Mouse (Mus musculus): Measurements from ENCODE around the gene Pnkd. TPM values are rescaled to one million over a fixed set of nuclear protein-coding genes. Genes with fewer than 3 reads are reported as not detected.

The Pnkd gene
- polyA plus RNA-seq, 1 experiment, result 62.6 TPM

GRCm38 (mm10) chr1:74308001-74308964 is 23.6 kb downstream of the Pnkd start:
- no peaks in the 10 kb centered on the region for H3K27me3 ChIP-seq (ENCODE audit: control insufficient read depth, insufficient read depth, low read length)
- no peaks in the 10 kb centered on the region for H3K36me3 ChIP-seq (ENCODE audit: control insufficient read depth, insufficient read depth, low read length)
- no peak for TF ChIP-seq POLR2A (IDR thresholded peaks at IDR 0.05; ENCODE audit: low read depth, low read length)
- no peak for TF ChIP-seq CTCF (IDR thresholded peaks at IDR 0.05; ENCODE audit: extremely low read depth, insufficient read length, insufficient replicate concordance, low read depth, low read length)
- peak overlapping the region; percentile 52 for H3K27ac ChIP-seq (ENCODE audit: insufficient read depth, low read depth, low read length)
- WGBS, result 77% methylated on average over 10 of the region's 10 CpGs
- H3K4me3 ChIP-seq (ENCODE audit: low read depth, low read length), result no peak overlapping the region
- H3K4me1 ChIP-seq (ENCODE audit: control insufficient read depth, insufficient read depth, insufficient read length, low read length), result peaks cover 16% of the 10 kb centered on the region; the same call in 1 of the 2 replicates

DNA sequence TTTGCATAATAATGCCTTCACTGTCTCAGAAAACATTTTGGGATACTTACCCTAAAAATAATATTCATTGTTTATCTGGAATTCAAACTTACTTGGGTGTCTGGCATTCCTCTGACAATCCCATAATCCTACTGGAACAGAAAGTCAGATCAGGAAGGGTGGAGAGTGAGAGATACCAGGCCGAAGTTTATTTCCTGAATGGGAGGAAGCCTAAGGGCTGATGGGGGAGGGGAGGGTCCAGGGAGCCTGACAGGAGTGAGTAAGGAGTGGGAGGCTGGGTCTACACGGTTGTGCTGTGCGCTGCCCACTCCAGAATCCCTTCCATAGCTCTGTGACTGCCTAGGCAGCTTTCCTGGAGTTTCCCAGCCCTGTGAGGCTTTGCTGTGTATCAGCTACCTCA is 25.0 kb downstream of the Pnkd start:
- 32% methylated on average over 3 of the region's 3 CpGs for WGBS
- peaks cover 16% of the 10 kb centered on the region; the same call in 1 of the 2 replicates for H3K4me1 ChIP-seq (ENCODE audit: control insufficient read depth, insufficient read depth, insufficient read length, low read length)
- no peak for TF ChIP-seq CTCF (IDR thresholded peaks at IDR 0.05; ENCODE audit: extremely low read depth, insufficient read length, insufficient replicate concordance, low read depth, low read length)
- TF ChIP-seq POLR2A (IDR thresholded peaks at IDR 0.05; ENCODE audit: low read depth, low read length), result no peak
- H3K27ac ChIP-seq (ENCODE audit: insufficient read depth, low read depth, low read length), result peak overlapping the region; percentile 28; the same call in 1 of the 2 replicates
- no peaks in the 10 kb centered on the region for H3K27me3 ChIP-seq (ENCODE audit: control insufficient read depth, insufficient read depth, low read length)
- H3K36me3 ChIP-seq (ENCODE audit: control insufficient read depth, insufficient read depth, low read length), result no peaks in the 10 kb centered on the region
- no peak overlapping the region for H3K4me3 ChIP-seq (ENCODE audit: low read depth, low read length)

GRCm38 (mm10) chr1:74313049-74313692 is 28.4 kb downstream of the Pnkd start:
- TF ChIP-seq POLR2A (IDR thresholded peaks at IDR 0.05; ENCODE audit: low read depth, low read length) (no peak), CTCF (IDR thresholded peaks at IDR 0.05; ENCODE audit: extremely low read depth, insufficient read length, insufficient replicate concordance, low read depth, low read length) (no peak)
- H3K27me3 ChIP-seq (ENCODE audit: control insufficient read depth, insufficient read depth, low read length), result no peaks in the 10 kb centered on the region
- peak overlapping the region; percentile 36; the same call in 1 of the 2 replicates for H3K27ac ChIP-seq (ENCODE audit: insufficient read depth, low read depth, low read length)
- under 1% methylated on average over 3 of the region's 3 CpGs for WGBS
- H3K4me3 ChIP-seq (ENCODE audit: low read depth, low read length), result no peak overlapping the region
- H3K4me1 ChIP-seq (ENCODE audit: control insufficient read depth, insufficient read depth, insufficient read length, low read length), result peaks cover 8% of the 10 kb centered on the region; the same call in 1 of the 2 replicates
- no peaks in the 10 kb centered on the region for H3K36me3 ChIP-seq (ENCODE audit: control insufficient read depth, insufficient read depth, low read length)

- no peak overlapping the region for H3K27ac ChIP-seq (ENCODE audit: insufficient read depth, low read depth, low read length)
- H3K27me3 ChIP-seq (ENCODE audit: control insufficient read depth, insufficient read depth, low read length), result no peaks in the 10 kb centered on the region
- no peak for TF ChIP-seq CTCF (IDR thresholded peaks at IDR 0.05; ENCODE audit: extremely low read depth, insufficient read length, insufficient replicate concordance, low read depth, low read length)
- no peak for TF ChIP-seq POLR2A (IDR thresholded peaks at IDR 0.05; ENCODE audit: low read depth, low read length)
- H3K4me1 ChIP-seq (ENCODE audit: control insufficient read depth, insufficient read depth, insufficient read length, low read length), result peaks cover 3% of the 10 kb centered on the region; the same call in 1 of the 2 replicates
- WGBS, result 60% methylated on average over 3 of the region's 3 CpGs
- H3K4me3 ChIP-seq (ENCODE audit: low read depth, low read length), result no peak overlapping the region
- no peaks in the 10 kb centered on the region for H3K36me3 ChIP-seq (ENCODE audit: control insufficient read depth, insufficient read depth, low read length)
Measured at GRCm38 (mm10) chr1:74314796-74315195, 30.1 kb downstream of the Pnkd start.

DNA sequence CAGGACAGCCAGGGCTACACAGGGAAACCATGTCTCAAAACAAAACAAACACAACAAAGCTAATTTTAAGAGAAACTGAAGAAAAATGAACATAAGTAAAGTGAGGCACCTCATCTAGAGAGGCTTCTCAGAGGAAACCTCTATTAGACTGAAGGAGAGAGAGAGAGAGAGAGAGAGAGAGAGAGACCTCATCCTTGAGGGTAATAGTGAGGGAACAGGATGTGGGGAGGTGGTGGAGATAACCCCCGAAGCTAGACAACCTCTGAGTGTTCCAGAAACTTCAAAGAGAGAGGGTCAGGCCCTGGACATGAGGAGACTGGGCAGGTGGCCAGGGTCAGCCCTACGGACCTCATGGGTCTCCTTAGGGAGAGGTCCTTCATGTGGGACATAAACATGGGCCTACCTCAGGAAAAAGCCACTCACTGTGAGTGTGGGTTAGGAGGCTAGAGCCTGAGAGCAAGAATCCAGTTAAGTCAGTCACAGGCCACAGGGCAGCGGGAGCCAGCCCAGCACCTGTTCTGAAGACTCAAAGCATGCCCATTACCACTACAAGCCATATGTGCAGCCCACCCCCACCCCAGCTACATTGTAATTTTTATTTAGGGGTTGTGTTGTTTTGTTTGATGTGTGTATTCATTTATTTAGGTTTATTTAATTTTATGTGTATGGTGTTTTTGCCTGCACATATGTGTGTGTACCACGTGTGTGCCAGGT is 31.5 kb downstream of the Pnkd start:
- TF ChIP-seq POLR2A (IDR thresholded peaks at IDR 0.05; ENCODE audit: low read depth, low read length), result no peak
- no peak for TF ChIP-seq CTCF (IDR thresholded peaks at IDR 0.05; ENCODE audit: extremely low read depth, insufficient read length, insufficient replicate concordance, low read depth, low read length)
- no peak overlapping the region for H3K4me3 ChIP-seq (ENCODE audit: low read depth, low read length)
- H3K27ac ChIP-seq (ENCODE audit: insufficient read depth, low read depth, low read length), result no peak overlapping the region
- 77% methylated on average over 4 of the region's 4 CpGs for WGBS
- H3K27me3 ChIP-seq (ENCODE audit: control insufficient read depth, insufficient read depth, low read length), result no peaks in the 10 kb centered on the region
- H3K36me3 ChIP-seq (ENCODE audit: control insufficient read depth, insufficient read depth, low read length), result no peaks in the 10 kb centered on the region
- H3K4me1 ChIP-seq (ENCODE audit: control insufficient read depth, insufficient read depth, insufficient read length, low read length), result no peaks in the 10 kb centered on the region

- Histone ChIP-seq H3K27ac (ENCODE audit: insufficient read depth, low read depth, low read length) (no peak overlapping the region), H3K4me3 (ENCODE audit: low read depth, low read length) (no peak overlapping the region), H3K4me1 (ENCODE audit: control insufficient read depth, insufficient read depth, insufficient read length, low read length) (no peaks in the 10 kb centered on the region), H3K36me3 (ENCODE audit: control insufficient read depth, insufficient read depth, low read length) (no peaks in the 10 kb centered on the region), H3K27me3 (ENCODE audit: control insufficient read depth, insufficient read depth, low read length) (no peaks in the 10 kb centered on the region)
- TF ChIP-seq CTCF (IDR thresholded peaks at IDR 0.05; ENCODE audit: extremely low read depth, insufficient read length, insufficient replicate concordance, low read depth, low read length), result no peak
- TF ChIP-seq POLR2A (IDR thresholded peaks at IDR 0.05; ENCODE audit: low read depth, low read length), result no peak
- WGBS, result 55% methylated on average over 3 of the region's 3 CpGs
Measured at GRCm38 (mm10) chr1:74318711-74319110, 34.0 kb downstream of the Pnkd start.

Measured in small intestine, adult 2 months (tissue).